Mouse (Mus musculus) kidney, adult 8-10 months (tissue): ENCODE data around the gene Rbfox3.

Experiments
- DNase-seq, 2 experiments: peaks; one replicate each; pipeline ENCODE4 v3.0.0; 2022

Rbfox3 gene

DNA sequence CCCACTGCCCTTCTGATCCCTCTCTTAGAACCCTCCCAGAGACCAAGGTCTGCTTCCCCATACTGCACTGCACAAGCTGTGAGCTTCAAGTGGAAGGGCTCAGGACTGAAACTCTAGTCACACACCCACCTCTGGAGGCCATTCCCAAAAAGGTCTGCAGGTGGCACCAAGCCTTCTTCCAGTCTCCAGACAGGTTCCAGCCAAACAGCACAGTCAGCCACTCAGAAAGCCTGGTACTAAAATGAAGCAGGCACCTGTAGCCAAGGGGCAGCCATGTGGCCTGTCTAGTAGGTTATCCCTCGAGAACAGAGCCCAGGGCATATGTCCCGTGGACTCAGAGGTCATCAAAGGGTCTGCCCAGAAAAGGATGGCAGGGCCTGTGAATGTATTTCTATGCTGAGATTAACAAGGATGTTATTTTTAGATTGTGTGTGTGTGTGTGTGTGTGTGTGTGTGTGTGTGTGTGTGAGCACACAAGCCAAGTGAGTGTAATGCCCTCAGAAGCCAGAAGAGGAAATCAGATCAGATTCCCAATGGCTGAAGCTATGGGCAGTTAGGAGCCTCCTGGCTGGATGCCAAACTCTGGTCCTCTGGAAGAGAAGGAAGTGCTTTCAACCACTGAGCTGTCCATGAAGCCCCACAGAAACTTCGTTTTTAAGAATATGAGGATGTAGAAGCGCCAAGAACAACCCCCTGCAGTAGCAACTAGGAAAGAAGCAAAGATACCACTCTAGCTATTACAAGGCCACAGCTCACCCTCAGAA lies at the start of gene Rbfox3:
Rbfox3 (minus strand) TSS at position 291 of the 764 bp plus-strand sequence.
- no peak for DNase-seq

- no peak for DNase-seq
These were observed 49.3 kb upstream of the Rbfox3 start for GRCm38 (mm10) chr11:118960649-118961048.

- no peak for DNase-seq
These were observed 45.7 kb upstream of the Rbfox3 start for GRCm38 (mm10) chr11:118957070-118957471.

GRCm38 (mm10) chr11:118955016-118955415 lies 43.6 kb upstream of the Rbfox3 start:
- DNase-seq = no peak

GRCm38 (mm10) chr11:118945868-118946267 lies 34.5 kb upstream of the Rbfox3 start:
- DNase-seq = peak in 1 of 2 experiments; percentile 8

- no peak for DNase-seq
These were observed 29.9 kb upstream of the Rbfox3 start for GRCm38 (mm10) chr11:118941268-118941667.

DNA sequence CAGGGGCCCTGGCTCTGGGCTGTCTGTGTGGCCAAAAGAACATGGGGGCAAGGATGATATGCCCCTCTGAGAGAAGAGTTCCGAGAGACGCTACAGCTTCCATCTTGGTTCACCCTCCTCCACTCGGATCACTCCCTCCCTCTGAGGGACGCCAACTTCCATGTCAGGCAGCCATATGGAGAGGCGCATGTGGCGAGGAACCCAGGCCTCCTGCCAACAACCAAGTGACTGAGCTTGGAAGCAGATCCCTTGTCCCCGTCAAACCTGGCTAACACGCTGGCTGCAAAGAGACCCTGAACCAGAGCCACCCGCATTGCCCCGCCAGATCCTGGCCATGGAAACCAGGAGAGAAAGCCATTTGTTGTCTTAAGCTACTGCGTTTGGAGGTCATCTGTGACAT lies 29.1 kb upstream of the Rbfox3 start:
- no peak for DNase-seq

GRCm38 (mm10) chr11:118939731-118940130 lies 28.3 kb upstream of the Rbfox3 start:
- DNase-seq = no peak

- no peak for DNase-seq
These were observed 23.5 kb upstream of the Rbfox3 start for GRCm38 (mm10) chr11:118934925-118935324.

DNA sequence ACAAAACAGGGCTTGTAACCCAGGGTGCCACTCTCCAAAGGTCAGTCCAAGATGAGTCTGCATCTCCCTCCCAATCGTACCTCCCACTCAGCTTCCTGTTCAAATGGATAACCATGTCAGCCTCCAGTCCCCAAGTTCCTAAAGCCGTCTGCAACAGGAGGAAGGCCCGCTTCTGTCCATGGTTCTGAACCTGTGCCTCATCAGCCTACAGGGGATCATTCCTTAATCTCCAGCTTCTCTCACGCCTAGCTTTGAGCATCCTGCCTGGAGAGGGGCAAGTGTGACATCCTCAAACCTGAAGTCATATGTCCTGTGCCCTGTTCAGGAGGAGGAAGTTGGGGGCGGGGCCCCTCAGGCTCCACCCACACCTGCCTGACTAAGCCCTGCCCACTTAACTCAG lies 15.7 kb upstream of the Rbfox3 start:
- no peak for DNase-seq

- DNase-seq = no peak
These were observed 10.5 kb upstream of the Rbfox3 start for GRCm38 (mm10) chr11:118921852-118922251.

- DNase-seq = no peak
These were observed 5.1 kb upstream of the Rbfox3 start for GRCm38 (mm10) chr11:118916423-118917030.

- no peak for DNase-seq
These were observed 4.5 kb upstream of the Rbfox3 start for GRCm38 (mm10) chr11:118915888-118916287.

GRCm38 (mm10) chr11:118912686-118913085 lies 1.3 kb upstream of the Rbfox3 start:
- no peak for DNase-seq

- no peak for DNase-seq
These were observed 641 bp downstream of the Rbfox3 start for GRCm38 (mm10) chr11:118910756-118911155.

- no peak for DNase-seq
These were observed 1.6 kb downstream of the Rbfox3 start for GRCm38 (mm10) chr11:118909814-118910201.

- DNase-seq = no peak
These were observed 2.2 kb downstream of the Rbfox3 start for GRCm38 (mm10) chr11:118908981-118909813.

DNA sequence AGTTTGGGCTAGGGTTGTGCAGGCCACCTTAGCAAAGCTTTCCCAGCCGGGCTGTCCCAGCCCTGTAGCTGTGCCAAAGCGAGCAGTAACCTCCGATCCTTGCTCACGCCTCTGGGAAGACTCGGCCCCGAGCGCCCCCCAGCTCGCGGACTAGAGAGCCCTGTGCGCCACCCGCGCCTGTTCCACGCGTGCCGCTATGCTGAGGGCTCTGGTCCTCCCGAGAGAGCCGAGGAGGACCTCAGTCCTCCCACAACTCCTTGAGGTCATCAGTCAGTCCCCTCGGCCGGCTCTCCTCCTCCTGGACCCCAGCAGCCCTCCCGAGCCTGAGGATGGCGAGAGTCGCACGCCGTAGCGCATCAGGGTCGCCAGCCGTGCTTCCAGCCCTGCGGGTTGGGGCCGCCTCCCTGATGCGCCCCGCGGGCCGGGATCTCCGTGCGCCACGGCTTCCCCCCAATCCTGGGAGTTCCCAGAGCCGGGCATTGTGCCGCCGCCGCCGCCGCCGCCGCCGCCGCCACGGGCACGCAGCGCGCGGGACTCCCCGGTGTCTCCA lies 2.9 kb downstream of the Rbfox3 start:
- no peak for DNase-seq

GRCm38 (mm10) chr11:118907471-118908401 lies 3.7 kb downstream of the Rbfox3 start:
- no peak for DNase-seq

DNA sequence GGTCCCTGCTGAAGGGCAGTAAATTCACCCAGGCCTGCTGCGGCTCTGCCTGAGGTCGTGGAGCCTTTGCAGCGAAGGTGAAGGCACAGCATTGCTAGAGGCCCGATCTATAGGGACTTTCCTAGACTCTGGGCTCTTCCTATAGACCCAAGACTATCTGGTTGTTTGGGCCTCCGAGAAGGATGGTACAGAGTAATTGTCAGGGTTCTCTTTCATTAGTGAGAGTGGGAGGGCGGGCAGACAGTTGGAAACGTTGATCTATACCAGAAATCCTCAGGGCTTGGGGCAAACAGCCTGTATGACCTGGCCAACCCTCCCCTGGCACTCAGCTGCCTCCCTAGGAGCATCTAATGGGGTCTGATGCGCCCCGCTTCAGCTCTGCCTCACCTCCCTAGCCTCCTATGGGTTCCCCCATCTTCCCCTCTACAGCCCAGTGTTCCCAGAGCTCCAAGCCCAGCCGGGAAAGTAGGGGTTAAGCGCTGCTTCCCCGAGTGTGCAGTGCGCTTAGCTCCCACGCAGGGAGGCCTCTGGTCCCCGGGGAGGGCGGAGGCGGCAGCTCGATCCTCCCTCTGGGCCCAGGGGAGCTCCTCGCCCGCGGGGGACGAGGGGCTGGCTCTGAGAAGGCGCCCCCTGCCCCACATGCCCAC lies 4.5 kb downstream of the Rbfox3 start:
- no peak for DNase-seq

DNA sequence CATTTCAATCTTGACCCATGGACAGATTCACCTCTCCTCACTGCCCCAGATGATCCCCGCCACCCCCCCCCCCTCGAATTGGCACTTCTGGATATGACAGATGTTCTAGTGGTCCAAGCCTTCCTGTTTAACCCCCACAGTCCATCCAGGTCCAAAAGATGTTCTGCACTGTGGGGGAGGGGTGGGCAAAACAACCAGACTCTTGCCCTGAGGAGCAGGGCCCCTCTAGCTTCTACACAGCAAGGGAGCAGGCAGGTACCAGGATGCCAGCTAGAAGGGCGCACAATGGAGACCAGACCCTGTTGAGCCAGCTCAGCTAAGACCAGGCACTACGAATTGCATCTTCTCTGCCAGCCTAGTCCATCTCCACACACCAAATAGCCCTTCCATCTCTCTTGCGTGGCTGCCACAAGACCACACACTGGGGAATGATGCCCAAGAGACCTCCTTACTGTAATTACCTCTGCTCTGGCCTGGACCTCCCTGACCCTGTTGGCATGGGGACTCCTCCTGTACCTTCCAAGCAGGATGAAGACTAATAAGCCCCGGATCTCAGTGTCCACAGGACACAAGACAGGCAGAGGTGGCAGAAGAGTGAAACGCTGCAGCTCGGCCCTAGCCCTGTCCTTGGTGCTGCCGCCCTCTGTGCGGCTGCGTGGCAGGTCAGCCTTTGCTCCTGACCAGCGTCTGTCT lies 5.1 kb downstream of the Rbfox3 start:
- no peak for DNase-seq
